Mouse (Mus musculus) cerebellum, postnatal 36 days (tissue): ENCODE results near the gene Nfia.

ENCODE experiments used
- DNase-seq, 2 experiments: peaks; one replicate each; pipeline ENCODE4 v3.0.0; 2021 to 2022; ENCODE audit warnings: mixed read lengths in 2 of 2

Nfia gene

GRCm38 (mm10) chr4:97840227-97841062 is 67.9 kb downstream of the Nfia start:
- DNase-seq, result no peak

- no peak for DNase-seq
Measured at GRCm38 (mm10) chr4:97841063-97841595, 68.6 kb downstream of the Nfia start.

- no peak for DNase-seq
Measured at GRCm38 (mm10) chr4:97841745-97842144, 69.2 kb downstream of the Nfia start.

- DNase-seq, result no peak
Measured at GRCm38 (mm10) chr4:97843981-97844690, 71.6 kb downstream of the Nfia start.

GRCm38 (mm10) chr4:97844899-97845298 is 72.4 kb downstream of the Nfia start:
- DNase-seq, result no peak

- no peak for DNase-seq
Measured at GRCm38 (mm10) chr4:97847653-97848052, 75.1 kb downstream of the Nfia start.

- DNase-seq, result no peak
Measured at GRCm38 (mm10) chr4:97850991-97851390, 78.5 kb downstream of the Nfia start.

GRCm38 (mm10) chr4:97851698-97852097 is 79.2 kb downstream of the Nfia start:
- no peak for DNase-seq

GRCm38 (mm10) chr4:97852626-97853025 is 80.1 kb downstream of the Nfia start:
- no peak for DNase-seq

GRCm38 (mm10) chr4:97854779-97855178 is 82.2 kb downstream of the Nfia start:
- no peak for DNase-seq

GRCm38 (mm10) chr4:97855712-97856420 is 83.3 kb downstream of the Nfia start:
- DNase-seq, result no peak

- no peak for DNase-seq
Measured at GRCm38 (mm10) chr4:97857549-97857948, 85.0 kb downstream of the Nfia start.

GRCm38 (mm10) chr4:97859431-97859830 is 86.9 kb downstream of the Nfia start:
- DNase-seq, result peak in 1 of 2 experiments; percentile 27

GRCm38 (mm10) chr4:97860376-97860775 is 87.8 kb downstream of the Nfia start:
- DNase-seq, result no peak

GRCm38 (mm10) chr4:97860791-97861344 is 88.3 kb downstream of the Nfia start:
- no peak for DNase-seq

GRCm38 (mm10) chr4:97862379-97862778 is 89.8 kb downstream of the Nfia start:
- DNase-seq, result no peak

- DNase-seq, result no peak
Measured at GRCm38 (mm10) chr4:97864276-97864675, 91.7 kb downstream of the Nfia start.

GRCm38 (mm10) chr4:97865410-97865953 is 92.9 kb downstream of the Nfia start:
- DNase-seq, result no peak

GRCm38 (mm10) chr4:97866463-97866862 is 93.9 kb downstream of the Nfia start:
- no peak for DNase-seq

- peak in 1 of 2 experiments; percentile 23 for DNase-seq
Measured at GRCm38 (mm10) chr4:97868307-97868937, 95.9 kb downstream of the Nfia start.

GRCm38 (mm10) chr4:97868938-97869440 is 96.5 kb downstream of the Nfia start:
- DNase-seq, result peak; percentile 98 to 99

GRCm38 (mm10) chr4:97869451-97869850 is 96.9 kb downstream of the Nfia start:
- no peak for DNase-seq
